Mouse (Mus musculus) megakaryocyte, embryonic 14.5 days (primary cell): ENCODE measurements around the gene Dhrs2. TPM values are rescaled to one million over a fixed set of nuclear protein-coding genes. Genes with fewer than 3 reads are reported as not detected.

Experiments used
- H3K27me3 ChIP-seq: replicated peaks from 2 replicates; pipeline ENCODE3; 2012; ENCODE audit warnings: inconsistent platforms
- H3K36me3 ChIP-seq: replicated peaks from 2 replicates; pipeline ENCODE3; 2012; ENCODE audit warnings: low read length, inconsistent platforms, mixed read lengths
- H3K4me1 ChIP-seq: 2 replicates; pipeline ENCODE4 v1.6.1; 2012; ENCODE audit warnings: inconsistent platforms
- H3K4me3 ChIP-seq: replicated peaks from 2 replicates; pipeline ENCODE3; 2012; ENCODE audit warnings: moderate library complexity, mild to moderate bottlenecking, inconsistent platforms
- H3K9me3 ChIP-seq: 2 replicates; pipeline ENCODE4 v1.6.1; 2012; ENCODE audit warnings: inconsistent platforms
- FLI1 ChIP-seq: IDR thresholded peaks from 2 replicates; pipeline ENCODE4 v1.6.1; 2012; ENCODE audit warnings: low read length, inconsistent platforms, mixed read lengths
- GATA1 ChIP-seq: IDR thresholded peaks from 3 replicates; pipeline ENCODE4 v1.6.1; 2012; ENCODE audit warnings: mixed read lengths, low read length, inconsistent platforms, borderline replicate concordance
- polyA plus RNA-seq: library from polyadenylated mRNA; stranded (reverse); fragments of >175 nt; gene quantifications from 2 replicates; pipeline ENCODE4 v1.2.3, GENCODE M21; 2012; ENCODE audit warnings: low replicate concordance; ENCODE audit not compliant: insufficient read depth

Gene Dhrs2
- polyA plus RNA-seq, 1 experiment: not detected

GRCm38 (mm10) chr14:55194786-55195185 lies 27.0 kb upstream of the Dhrs2 start:
- Histone ChIP-seq H3K36me3 (no peaks in the 10 kb centered on the region), H3K27me3 (peaks cover 82% of the 10 kb centered on the region), H3K4me1 (peaks cover 17% of the 10 kb centered on the region), H3K4me3 (no peak overlapping the region), H3K9me3 (peaks cover 16% of the 10 kb centered on the region)
- no peak for TF ChIP-seq GATA1
- no peak for TF ChIP-seq FLI1

GRCm38 (mm10) chr14:55197121-55197520 lies 24.7 kb upstream of the Dhrs2 start:
- peaks cover 23% of the 10 kb centered on the region for H3K4me1 ChIP-seq
- H3K27me3 ChIP-seq: peaks cover 69% of the 10 kb centered on the region
- no peak overlapping the region for H3K4me3 ChIP-seq
- H3K9me3 ChIP-seq: peaks cover 6% of the 10 kb centered on the region; the same call in 1 of the 2 replicates
- no peaks in the 10 kb centered on the region for H3K36me3 ChIP-seq
- no peak for TF ChIP-seq GATA1
- no peak for TF ChIP-seq FLI1

- Histone ChIP-seq H3K4me3 (no peak overlapping the region), H3K9me3 (peaks cover 9% of the 10 kb centered on the region; the same call in 1 of the 2 replicates), H3K4me1 (peaks cover 23% of the 10 kb centered on the region), H3K36me3 (no peaks in the 10 kb centered on the region), H3K27me3 (peaks cover 61% of the 10 kb centered on the region)
- TF ChIP-seq GATA1: no peak
- TF ChIP-seq FLI1: no peak
Observed at GRCm38 (mm10) chr14:55198187-55198586, 23.6 kb upstream of the Dhrs2 start.

GRCm38 (mm10) chr14:55204544-55204943 lies 17.3 kb upstream of the Dhrs2 start:
- peaks cover 35% of the 10 kb centered on the region for H3K27me3 ChIP-seq
- peaks cover 5% of the 10 kb centered on the region; the same call in 1 of the 2 replicates for H3K4me1 ChIP-seq
- TF ChIP-seq GATA1: no peak
- no peak for TF ChIP-seq FLI1
- peaks cover 20% of the 10 kb centered on the region; the same call in 1 of the 2 replicates for H3K9me3 ChIP-seq
- H3K36me3 ChIP-seq: no peaks in the 10 kb centered on the region
- H3K4me3 ChIP-seq: no peak overlapping the region

- TF ChIP-seq FLI1 (no peak), GATA1 (no peak)
- peaks cover 31% of the 10 kb centered on the region for H3K27me3 ChIP-seq
- no peaks in the 10 kb centered on the region for H3K36me3 ChIP-seq
- H3K4me1 ChIP-seq: peaks cover 5% of the 10 kb centered on the region; the same call in 1 of the 2 replicates
- H3K9me3 ChIP-seq: peaks cover 20% of the 10 kb centered on the region; the same call in 1 of the 2 replicates
- H3K4me3 ChIP-seq: no peak overlapping the region
Observed at GRCm38 (mm10) chr14:55205045-55205750, 16.6 kb upstream of the Dhrs2 start.

- Histone ChIP-seq H3K9me3 (peaks cover 11% of the 10 kb centered on the region; the same call in 1 of the 2 replicates), H3K4me3 (no peak overlapping the region), H3K27me3 (peaks cover 37% of the 10 kb centered on the region), H3K4me1 (no peaks in the 10 kb centered on the region), H3K36me3 (no peaks in the 10 kb centered on the region)
- TF ChIP-seq GATA1 (no peak), FLI1 (no peak)
Observed at GRCm38 (mm10) chr14:55208306-55208705, 13.5 kb upstream of the Dhrs2 start.

GRCm38 (mm10) chr14:55213621-55214020 lies 8.2 kb upstream of the Dhrs2 start:
- no peaks in the 10 kb centered on the region for H3K36me3 ChIP-seq
- no peak for TF ChIP-seq GATA1
- no peak for TF ChIP-seq FLI1
- H3K4me3 ChIP-seq: no peak overlapping the region
- H3K9me3 ChIP-seq: no peaks in the 10 kb centered on the region
- H3K27me3 ChIP-seq: peaks cover 21% of the 10 kb centered on the region
- H3K4me1 ChIP-seq: no peaks in the 10 kb centered on the region

GRCm38 (mm10) chr14:55214507-55214906 lies 7.3 kb upstream of the Dhrs2 start:
- H3K9me3 ChIP-seq: no peaks in the 10 kb centered on the region
- no peaks in the 10 kb centered on the region for H3K4me1 ChIP-seq
- no peak overlapping the region for H3K4me3 ChIP-seq
- H3K27me3 ChIP-seq: peaks cover 21% of the 10 kb centered on the region
- no peak for TF ChIP-seq GATA1
- no peaks in the 10 kb centered on the region for H3K36me3 ChIP-seq

- H3K4me1 ChIP-seq: no peaks in the 10 kb centered on the region
- H3K4me3 ChIP-seq: no peak overlapping the region
- no peaks in the 10 kb centered on the region for H3K9me3 ChIP-seq
- peaks cover 38% of the 10 kb centered on the region for H3K27me3 ChIP-seq
- H3K36me3 ChIP-seq: no peaks in the 10 kb centered on the region
- TF ChIP-seq FLI1 (no peak), GATA1 (no peak)
Observed at GRCm38 (mm10) chr14:55223172-55223571, 1.4 kb downstream of the Dhrs2 start.

- peaks cover 20% of the 10 kb centered on the region for H3K4me1 ChIP-seq
- peaks cover 13% of the 10 kb centered on the region for H3K9me3 ChIP-seq
- H3K36me3 ChIP-seq: no peaks in the 10 kb centered on the region
- no peak overlapping the region for H3K4me3 ChIP-seq
- TF ChIP-seq GATA1 (no peak), FLI1 (no peak)
- peaks cover 62% of the 10 kb centered on the region for H3K27me3 ChIP-seq
Observed at GRCm38 (mm10) chr14:55234639-55235038, 12.8 kb downstream of the Dhrs2 start.
